Mouse (Mus musculus): Measurements from ENCODE around the gene Pigx. TPM values are rescaled to one million over a fixed set of nuclear protein-coding genes. Genes with fewer than 3 reads are reported as not detected.
"Not testable (repeated sequence)": the region's sequence is repeated elsewhere in the genome, so short reads cannot be mapped to it uniquely, and the experiment has no call there.

The Pigx gene
- total and polyA plus RNA-seq, 3 experiments, result 16.7 to 38.5 (median 35.6) TPM

DNA sequence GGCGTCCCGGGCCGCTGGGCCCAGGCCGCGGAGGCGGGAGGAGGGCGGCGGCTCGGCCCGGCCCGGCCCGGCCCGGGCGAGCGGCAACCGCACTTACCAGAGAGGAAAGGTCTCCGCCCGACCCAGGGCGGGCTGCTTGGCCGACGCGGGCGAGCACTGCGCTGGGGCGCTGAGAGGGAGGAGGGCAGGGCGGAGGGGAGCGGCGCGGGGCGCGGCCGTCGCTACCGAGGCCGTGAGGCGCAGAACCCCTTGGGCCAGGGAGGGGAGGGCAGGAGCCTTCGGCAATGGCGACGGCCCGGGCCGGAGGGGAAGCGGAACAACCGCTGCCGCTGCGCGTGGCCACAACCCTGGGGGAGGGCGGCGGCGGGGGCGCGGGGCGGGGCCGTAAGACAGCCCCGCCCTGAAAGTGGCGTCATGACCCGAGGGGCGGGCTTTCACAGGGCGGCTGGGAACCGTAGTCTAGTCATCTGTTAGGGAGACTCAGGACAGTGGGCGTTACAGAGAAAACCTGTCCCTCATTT, 20.5 kb downstream of the Pigx start, which contains the start of gene Pak2:
TSS of gene Pak2 (minus strand) at position 352 of the 521 bp plus-strand sequence.
- H3K4me3 ChIP-seq (ENCODE audit: low read depth, low read length), result peak within 1 kb of the TSS; percentile 92
- no peaks in the 10 kb centered on the region for H3K9me3 ChIP-seq (replicated peaks)
- no peaks in the 10 kb centered on the region for H3K27me3 ChIP-seq (ENCODE audit: insufficient read depth, low read length)
- ATAC-seq (ENCODE audit: extremely low read depth, insufficient number of reproducible peaks, low FRiP score, poor library complexity, severe bottlenecking) (peak; percentile 87), DNase-seq (ENCODE audit: low spot score) (peak; percentile 84)
- peaks cover 19% of the 10 kb centered on the region for H3K36me3 ChIP-seq (replicated peaks)
- TF ChIP-seq GATA2 (IDR thresholded peaks at IDR 0.05; ENCODE audit: borderline replicate concordance, low read depth, low read length), result no peak
- no peak for TF ChIP-seq GATA1 (IDR thresholded peaks at IDR 0.05; ENCODE audit: borderline replicate concordance, low read length)
- H3K4me1 ChIP-seq (ENCODE audit: insufficient read depth, low read depth, low read length), result peaks cover 26% of the 10 kb centered on the region

GRCm38 (mm10) chr16:32078408-32078990, 21.0 kb downstream of the Pigx start:
- no peak for TF ChIP-seq CTCF (IDR thresholded peaks at IDR 0.05; ENCODE audit: low read depth, low read length)
- no peak for TF ChIP-seq TAL1 (conservative IDR thresholded peaks at IDR 0.05; ENCODE audit: low read depth, low read length)
- no peak for TF ChIP-seq GATA1 (IDR thresholded peaks at IDR 0.05; ENCODE audit: borderline replicate concordance, low read length)
- no peak for TF ChIP-seq POLR2AphosphoS5 (IDR thresholded peaks at IDR 0.05; ENCODE audit: insufficient replicate concordance, low read depth, low read length)
- no peak for TF ChIP-seq GATA2 (IDR thresholded peaks at IDR 0.05; ENCODE audit: borderline replicate concordance, low read depth, low read length)
- Histone ChIP-seq H3K27me3 (ENCODE audit: insufficient read depth, low read length) (no peaks in the 10 kb centered on the region), H3K9me3 (replicated peaks) (no peaks in the 10 kb centered on the region), H3K4me3 (ENCODE audit: low read depth, low read length) (peak overlapping the region; percentile 92), H3K36me3 (replicated peaks) (peaks cover 17% of the 10 kb centered on the region), H3K4me1 (ENCODE audit: insufficient read depth, low read depth, low read length) (peaks cover 26% of the 10 kb centered on the region)
- DNase-seq (ENCODE audit: low spot score), result peak; percentile 50
- ATAC-seq (ENCODE audit: extremely low read depth, insufficient number of reproducible peaks, low FRiP score, poor library complexity, severe bottlenecking), result no peak

DNA sequence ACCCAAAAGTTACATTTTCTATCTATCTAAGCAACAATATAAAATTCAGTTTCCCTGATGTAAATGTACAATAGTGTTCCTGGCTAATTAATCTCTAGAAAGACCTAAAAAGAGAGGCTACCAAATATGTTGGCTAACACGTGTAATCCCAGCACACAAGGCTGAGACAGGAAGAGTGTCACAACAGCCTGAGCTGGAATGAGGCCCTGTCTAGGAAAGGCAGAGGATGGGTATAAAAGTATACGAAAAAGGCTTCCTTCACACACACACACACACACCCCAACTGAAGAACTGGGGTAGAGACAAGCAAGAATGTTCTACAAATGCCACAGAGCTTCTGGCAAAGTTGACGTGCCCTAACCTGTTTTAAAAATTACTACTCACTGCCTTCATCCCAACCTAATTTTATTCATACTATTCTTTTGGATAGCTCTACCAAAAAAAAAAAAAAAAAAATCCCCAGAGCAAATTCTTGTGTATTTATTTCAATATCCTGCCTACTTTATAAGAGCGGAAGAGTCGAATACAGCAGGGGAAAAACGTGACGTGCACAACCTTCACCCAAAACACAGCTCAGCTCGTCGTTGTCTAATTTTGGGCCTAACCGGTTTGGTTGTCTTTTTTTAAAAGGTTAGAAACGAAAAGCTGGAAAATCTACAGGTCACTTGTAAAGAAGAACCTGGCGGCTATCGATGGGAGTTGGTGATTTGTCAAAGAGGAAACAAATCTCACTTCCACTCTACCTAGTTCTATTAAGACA, 21.7 kb downstream of the Pigx start:
- DNase-seq (ENCODE audit: low spot score) (no peak), ATAC-seq (ENCODE audit: extremely low read depth, insufficient number of reproducible peaks, low FRiP score, poor library complexity, severe bottlenecking) (no peak)
- H3K4me1 ChIP-seq (ENCODE audit: insufficient read depth, low read depth, low read length), result peaks cover 26% of the 10 kb centered on the region
- peaks cover 19% of the 10 kb centered on the region for H3K36me3 ChIP-seq (replicated peaks)
- TF ChIP-seq TAL1 (conservative IDR thresholded peaks at IDR 0.05; ENCODE audit: low read depth, low read length), result no peak
- no peak for TF ChIP-seq POLR2AphosphoS5 (IDR thresholded peaks at IDR 0.05; ENCODE audit: insufficient replicate concordance, low read depth, low read length)
- TF ChIP-seq GATA1 (IDR thresholded peaks at IDR 0.05; ENCODE audit: borderline replicate concordance, low read length), result no peak
- TF ChIP-seq GATA2 (IDR thresholded peaks at IDR 0.05; ENCODE audit: borderline replicate concordance, low read depth, low read length), result no peak
- TF ChIP-seq CTCF (IDR thresholded peaks at IDR 0.05; ENCODE audit: low read depth, low read length), result no peak
- peak overlapping the region; percentile 92 for H3K4me3 ChIP-seq (ENCODE audit: low read depth, low read length)
- H3K27me3 ChIP-seq (ENCODE audit: insufficient read depth, low read length), result no peaks in the 10 kb centered on the region
- H3K9me3 ChIP-seq (replicated peaks), result no peaks in the 10 kb centered on the region

DNA sequence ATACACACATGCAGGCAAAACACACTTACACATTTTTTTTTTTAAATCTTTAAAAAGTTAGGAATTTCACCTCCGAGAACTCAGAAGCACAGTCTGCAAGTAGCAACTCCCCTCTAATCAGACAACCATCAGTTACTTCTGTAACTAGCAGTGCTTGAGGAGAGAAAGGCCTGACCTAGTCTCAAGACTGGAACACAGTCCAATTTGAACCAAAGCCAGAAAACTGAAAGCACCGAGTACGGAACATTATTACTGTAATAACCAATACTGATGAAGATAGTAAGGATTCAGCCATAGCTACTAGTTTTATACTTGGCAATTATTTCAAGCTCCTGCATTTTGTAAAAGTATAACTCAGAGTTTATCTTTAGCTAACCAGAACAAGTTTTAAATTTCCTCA, 23.1 kb downstream of the Pigx start:
- H3K4me3 ChIP-seq (ENCODE audit: low read depth, low read length), result no peak overlapping the region
- no peak for DNase-seq (ENCODE audit: low spot score)
- peaks cover 24% of the 10 kb centered on the region for H3K36me3 ChIP-seq (replicated peaks)
- peaks cover 33% of the 10 kb centered on the region for H3K4me1 ChIP-seq (ENCODE audit: insufficient read depth, low read depth, low read length)
- no peak for ATAC-seq (ENCODE audit: extremely low read depth, insufficient number of reproducible peaks, low FRiP score, poor library complexity, severe bottlenecking)
- no peaks in the 10 kb centered on the region for H3K27me3 ChIP-seq (ENCODE audit: insufficient read depth, low read length)
- no peaks in the 10 kb centered on the region for H3K9me3 ChIP-seq (replicated peaks)
- TF ChIP-seq GATA2 (IDR thresholded peaks at IDR 0.05; ENCODE audit: borderline replicate concordance, low read depth, low read length) (no peak), TAL1 (conservative IDR thresholded peaks at IDR 0.05; ENCODE audit: low read depth, low read length) (no peak), CTCF (IDR thresholded peaks at IDR 0.05; ENCODE audit: low read depth, low read length) (no peak), GATA1 (IDR thresholded peaks at IDR 0.05; ENCODE audit: borderline replicate concordance, low read length) (no peak), POLR2AphosphoS5 (IDR thresholded peaks at IDR 0.05; ENCODE audit: insufficient replicate concordance, low read depth, low read length) (no peak)

- TF ChIP-seq POLR2AphosphoS5 (IDR thresholded peaks at IDR 0.05; ENCODE audit: insufficient replicate concordance, low read depth, low read length), result no peak
- TF ChIP-seq TAL1 (conservative IDR thresholded peaks at IDR 0.05; ENCODE audit: low read depth, low read length), result no peak
- TF ChIP-seq GATA1 (IDR thresholded peaks at IDR 0.05; ENCODE audit: borderline replicate concordance, low read length), result no peak
- TF ChIP-seq GATA2 (IDR thresholded peaks at IDR 0.05; ENCODE audit: borderline replicate concordance, low read depth, low read length), result no peak
- TF ChIP-seq CTCF (IDR thresholded peaks at IDR 0.05; ENCODE audit: low read depth, low read length), result no peak
- Histone ChIP-seq H3K27me3 (ENCODE audit: insufficient read depth, low read length) (no peaks in the 10 kb centered on the region), H3K4me1 (ENCODE audit: insufficient read depth, low read depth, low read length) (peaks cover 33% of the 10 kb centered on the region), H3K4me3 (ENCODE audit: low read depth, low read length) (no peak overlapping the region), H3K9me3 (replicated peaks) (no peaks in the 10 kb centered on the region), H3K36me3 (replicated peaks) (peaks cover 24% of the 10 kb centered on the region)
- DNase-seq (ENCODE audit: low spot score) (no peak), ATAC-seq (ENCODE audit: extremely low read depth, insufficient number of reproducible peaks, low FRiP score, poor library complexity, severe bottlenecking) (no peak)
Measured at GRCm38 (mm10) chr16:32075762-32076161, 23.8 kb downstream of the Pigx start.

- Histone ChIP-seq H3K36me3 (replicated peaks) (peaks cover 41% of the 10 kb centered on the region), H3K4me1 (ENCODE audit: insufficient read depth, low read depth, low read length) (peaks cover 34% of the 10 kb centered on the region)
- DNase-seq (ENCODE audit: low spot score); H3K9me3 ChIP-seq (replicated peaks); H3K4me3 ChIP-seq (ENCODE audit: low read depth, low read length); ATAC-seq (ENCODE audit: extremely low read depth, insufficient number of reproducible peaks, low FRiP score, poor library complexity, severe bottlenecking); H3K27me3 ChIP-seq (ENCODE audit: insufficient read depth, low read length): not testable (repeated sequence)
Measured at GRCm38 (mm10) chr16:32070070-32070469, 29.5 kb downstream of the Pigx start.
